Mouse (Mus musculus) megakaryocyte-erythroid progenitor cell, adult 5-6 weeks (primary cell): ENCODE data around the gene B4galnt4. TPM values are rescaled to one million over a fixed set of nuclear protein-coding genes. Genes with fewer than 3 reads are reported as not detected.

Source experiments
- ATAC-seq: replicated peaks from 2 replicates; pipeline ENCODE4 v1.8.0; 2016; ENCODE audit warnings: mild to moderate bottlenecking, inconsistent platforms; ENCODE audit not compliant: severe bottlenecking, poor library complexity, low FRiP score, low TSS enrichment
- total RNA-seq, 2 experiments: library from RNA; stranded (forward) in 1 of 2; stranded (reverse) in 1 of 2; fragments of 200-1000, 215-1000 nt in 1 of 2; fragments of >200 nt in 1 of 2; fragmentation: Nextera tagmentation in 1 of 2; gene quantifications; 2 replicates each; pipeline ENCODE4 v1.2.3; 2014 to 2017

B4galnt4 gene
- total RNA-seq, 2 experiments from 2014 or later = 0.70 TPM; not detected in 1

DNA sequence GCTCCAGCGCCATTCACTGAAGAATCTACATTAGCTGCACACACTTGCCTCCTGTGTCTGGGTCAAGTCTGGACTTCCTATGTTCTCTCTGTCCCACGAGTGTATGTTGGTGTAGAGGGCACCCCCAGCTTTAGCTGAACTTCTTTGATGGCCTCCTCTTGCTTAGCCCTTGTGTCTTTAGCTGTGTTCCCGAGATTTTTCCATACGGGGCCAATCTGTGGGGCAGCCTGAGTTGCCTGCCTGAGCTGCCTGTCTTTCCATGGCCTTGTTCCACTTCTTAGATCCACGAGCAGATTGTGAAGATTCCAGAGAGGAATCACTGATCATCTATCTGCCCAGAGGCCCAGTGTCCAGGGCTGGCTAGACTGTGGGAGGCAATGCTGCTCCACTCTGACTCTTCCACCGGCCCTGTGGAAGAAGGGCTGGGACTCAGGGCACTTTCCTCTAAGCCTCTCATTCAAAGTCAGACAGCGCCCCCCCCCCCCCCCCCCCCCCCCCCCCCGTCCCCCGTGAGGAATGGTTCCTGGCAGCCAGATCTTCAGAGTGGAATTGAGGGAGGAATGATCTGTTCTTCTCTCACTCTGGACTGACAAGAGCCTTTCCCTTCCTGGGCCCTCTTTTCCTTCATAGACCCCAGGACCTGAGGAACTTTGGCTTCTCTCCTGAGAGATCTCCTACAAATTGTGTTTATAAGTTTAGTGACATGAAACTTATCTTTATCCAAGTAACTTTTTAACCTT lies 19.9 kb upstream of the B4galnt4 start:
- no peak for ATAC-seq

DNA sequence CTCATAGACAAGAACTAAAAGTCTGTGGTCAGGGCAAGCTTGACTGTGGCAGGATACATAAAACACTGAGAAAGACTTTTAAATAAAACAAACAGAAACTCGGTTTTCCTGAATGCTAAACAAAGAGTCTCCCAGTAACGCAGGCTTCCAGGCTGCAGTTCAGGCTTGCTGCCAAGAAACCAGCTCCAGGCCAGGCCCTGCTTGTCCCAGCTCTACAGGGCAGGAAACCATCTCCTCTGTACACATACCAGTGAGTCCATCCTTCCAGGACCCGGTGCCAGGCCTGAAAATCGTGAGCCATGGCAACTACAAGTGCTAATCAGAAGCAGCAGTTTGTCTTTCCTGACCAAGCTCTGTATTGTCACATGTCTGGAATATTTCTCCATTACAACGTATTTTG lies 19.2 kb upstream of the B4galnt4 start:
- 0 out of 2 replicates have a peak, but pooled peaks have one; percentile 17 for ATAC-seq

DNA sequence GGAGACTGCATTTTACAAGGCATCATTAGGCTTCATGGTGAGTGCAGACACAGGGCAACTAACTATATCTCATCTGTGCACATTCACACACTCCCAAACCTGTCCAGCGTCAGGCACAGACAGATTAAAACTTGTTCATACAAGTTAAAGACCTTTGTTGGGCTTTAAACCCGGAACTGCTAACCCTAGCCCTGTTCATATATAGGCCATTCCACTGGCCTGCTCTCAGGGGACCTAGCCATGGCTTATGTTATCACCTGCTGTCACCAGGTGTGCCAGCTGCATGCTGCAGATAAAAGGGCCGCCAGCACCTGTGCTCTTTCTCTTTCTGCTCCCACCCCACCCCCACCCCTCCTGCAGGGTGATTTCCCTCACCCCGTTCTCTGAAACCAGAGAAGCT lies 18.4 kb upstream of the B4galnt4 start:
- peak; percentile 63 for ATAC-seq

DNA sequence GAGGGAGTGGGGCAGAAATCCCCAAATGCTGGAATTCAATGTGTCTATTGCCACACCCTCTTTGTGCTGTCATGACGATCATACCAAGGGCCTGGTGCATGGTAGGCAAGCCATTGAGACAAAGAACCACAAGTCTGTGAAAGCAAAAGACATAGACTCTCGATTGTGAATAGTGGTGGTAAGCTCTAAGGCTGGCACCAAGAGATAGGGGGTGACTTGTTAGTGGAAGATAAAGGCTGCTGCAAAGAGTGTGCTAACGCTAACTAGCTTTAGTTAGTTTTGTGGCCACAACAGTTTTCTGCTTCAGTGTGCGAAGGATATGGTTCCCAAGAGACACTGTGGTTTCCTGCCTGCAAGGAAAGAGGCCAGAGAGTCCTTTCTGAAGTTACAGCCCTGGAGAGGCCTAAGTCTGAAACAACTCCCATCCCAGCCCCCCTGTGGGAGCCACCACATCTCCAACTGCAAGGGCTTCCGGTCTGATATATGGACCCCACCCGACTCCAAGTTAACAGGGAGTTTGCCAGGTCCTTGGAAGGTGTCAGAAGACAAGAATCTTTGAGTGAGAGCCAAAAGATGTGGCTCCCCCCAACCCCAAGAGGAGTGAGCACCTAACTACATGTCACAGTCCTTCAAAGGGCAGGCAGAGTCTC lies 13.8 kb upstream of the B4galnt4 start:
- ATAC-seq = peak; percentile 88

DNA sequence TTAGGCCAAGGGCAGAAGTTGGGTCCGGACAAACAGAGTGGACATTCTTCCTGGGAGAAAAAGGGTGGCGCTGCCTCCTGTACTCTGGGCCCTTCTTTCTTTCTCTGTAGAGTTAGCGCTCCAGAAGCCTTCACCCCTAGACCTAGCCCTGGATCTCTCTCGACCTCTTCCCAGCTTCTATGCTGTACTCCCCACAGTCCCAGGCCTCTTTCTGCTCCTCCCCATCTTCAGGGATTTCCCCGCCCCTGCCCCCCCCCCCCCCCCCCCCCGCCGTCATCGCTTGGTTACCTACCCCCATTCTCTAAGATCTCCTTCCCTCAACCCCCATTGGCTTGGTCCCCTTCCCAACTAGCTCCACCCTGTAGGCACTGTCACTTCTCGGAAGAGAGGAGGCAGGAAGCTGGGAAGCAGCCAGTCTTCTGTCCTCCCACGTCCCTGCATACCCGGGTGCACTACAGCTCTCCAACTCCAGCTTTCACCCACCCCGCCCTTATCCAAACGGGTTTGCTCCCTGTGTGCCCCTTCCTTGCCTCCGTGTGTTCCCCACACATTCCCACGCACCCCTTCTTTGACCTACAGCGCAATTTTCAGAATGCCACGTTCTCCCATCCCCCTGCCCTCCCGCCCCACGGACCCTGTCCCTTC lies 13.2 kb upstream of the B4galnt4 start:
- no peak for ATAC-seq

DNA sequence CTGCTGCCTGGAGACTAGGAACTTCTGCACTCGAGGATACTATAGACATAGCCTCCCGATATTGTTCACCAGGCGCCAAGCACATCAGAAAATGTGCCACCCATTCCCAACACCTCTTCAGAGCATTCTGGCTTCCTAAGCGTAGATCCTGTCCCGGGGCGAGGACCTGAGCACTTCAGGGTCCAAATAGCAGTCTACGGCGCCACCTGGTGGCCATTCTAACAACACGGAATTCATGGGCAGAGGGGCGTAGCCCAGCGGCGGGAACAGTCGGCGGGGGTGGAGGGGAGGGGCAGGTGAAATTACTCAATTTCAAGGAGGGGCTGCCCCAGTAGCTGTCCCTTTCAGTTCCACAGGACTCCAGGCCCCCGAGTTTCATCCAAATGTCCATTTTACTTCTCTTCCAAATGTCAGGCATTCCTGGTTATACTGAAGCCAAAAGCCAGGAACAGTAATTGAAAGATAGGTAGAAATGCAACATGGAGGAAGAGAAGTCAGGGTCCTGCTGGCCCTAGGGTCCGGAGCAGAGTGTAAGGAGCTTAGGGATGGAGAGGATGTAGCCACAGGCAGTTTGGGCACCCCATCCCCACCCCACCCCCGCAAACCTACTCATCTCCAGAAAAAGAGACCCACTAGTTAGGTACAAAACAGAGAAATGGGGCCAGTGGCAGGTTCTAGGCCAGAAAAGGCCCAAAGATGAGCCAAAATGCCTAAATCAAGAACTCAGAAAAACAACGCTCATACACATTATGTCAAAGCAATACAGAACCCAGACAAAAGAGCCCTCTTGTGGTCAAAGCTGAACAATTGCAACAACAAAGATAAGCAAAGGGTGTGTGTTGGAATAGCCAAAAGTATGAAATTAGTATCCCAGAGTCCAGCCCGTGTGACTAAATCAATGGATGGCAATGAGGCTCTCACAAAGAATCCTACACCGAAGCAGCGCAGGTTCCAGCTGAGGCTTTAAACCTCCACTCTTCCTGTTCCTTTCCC lies 12.4 kb upstream of the B4galnt4 start:
- ATAC-seq = peak; percentile 51

DNA sequence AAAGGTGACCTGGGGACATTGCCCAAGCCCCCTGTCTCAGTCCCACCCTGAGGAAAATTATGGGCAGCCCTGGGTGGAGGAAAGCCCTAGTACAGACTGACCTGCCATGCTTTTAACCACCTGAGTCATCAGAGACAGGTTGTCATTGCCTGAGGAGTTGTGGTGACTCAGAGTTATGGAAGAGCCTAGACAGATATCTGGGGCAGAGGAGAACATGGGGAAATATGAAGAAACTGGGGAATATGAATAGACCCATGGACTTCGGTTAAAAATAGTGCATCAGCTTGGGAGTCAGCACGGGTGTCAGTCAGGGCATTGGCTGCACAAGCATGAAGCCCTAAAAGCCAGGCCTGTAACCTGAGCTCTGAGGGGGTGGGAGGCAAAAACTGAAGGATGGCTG lies 11.6 kb upstream of the B4galnt4 start:
- ATAC-seq = no peak

DNA sequence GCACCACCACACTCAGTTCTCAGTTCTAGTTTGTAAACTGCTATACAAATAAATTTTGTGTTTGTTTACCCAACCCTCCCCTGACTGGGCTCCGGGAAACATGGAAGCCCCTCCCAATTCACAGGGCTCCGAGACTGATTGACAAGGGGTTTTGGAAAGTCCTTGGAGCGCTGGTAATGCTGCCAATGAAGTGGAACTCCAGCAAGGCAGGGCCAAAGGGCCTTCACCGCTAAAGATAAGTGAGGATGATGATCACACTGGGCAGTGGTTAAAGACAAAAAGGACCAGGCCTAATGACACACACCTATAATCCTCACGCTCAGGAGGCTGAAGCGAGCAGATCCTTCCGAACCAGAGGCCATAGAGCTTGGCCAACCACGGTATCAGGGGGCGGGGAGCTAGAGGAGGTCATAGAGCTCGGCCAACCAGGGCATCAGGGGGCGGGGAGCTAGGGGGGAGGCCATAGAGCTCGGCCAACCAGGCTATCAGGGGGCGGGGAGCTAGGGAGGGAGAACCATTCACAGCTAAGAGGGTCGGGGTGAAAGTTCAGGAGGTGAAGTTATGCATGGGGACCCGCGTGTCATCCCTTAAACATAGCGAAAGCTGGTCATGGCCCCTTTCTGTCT lies 9.7 kb upstream of the B4galnt4 start:
- no peak for ATAC-seq

DNA sequence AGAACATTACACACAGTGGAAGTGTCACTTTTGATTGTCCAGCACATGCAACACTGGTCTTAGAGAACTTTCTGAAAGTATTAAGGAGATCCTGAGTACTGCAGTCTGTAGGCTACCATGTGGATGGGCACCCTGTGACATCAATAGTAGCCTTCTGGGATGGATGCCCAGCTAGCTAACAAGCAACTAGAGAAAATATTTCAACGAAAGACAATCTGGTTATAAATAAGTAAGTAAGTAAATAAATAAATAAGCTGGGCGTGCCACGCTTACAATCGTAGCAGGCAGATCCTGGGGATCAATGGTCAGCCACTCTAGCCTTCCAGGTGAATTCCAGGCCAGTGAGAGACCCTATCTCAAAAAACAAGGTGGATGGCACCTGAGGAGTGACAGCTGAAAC lies 8.9 kb upstream of the B4galnt4 start:
- no peak for ATAC-seq

DNA sequence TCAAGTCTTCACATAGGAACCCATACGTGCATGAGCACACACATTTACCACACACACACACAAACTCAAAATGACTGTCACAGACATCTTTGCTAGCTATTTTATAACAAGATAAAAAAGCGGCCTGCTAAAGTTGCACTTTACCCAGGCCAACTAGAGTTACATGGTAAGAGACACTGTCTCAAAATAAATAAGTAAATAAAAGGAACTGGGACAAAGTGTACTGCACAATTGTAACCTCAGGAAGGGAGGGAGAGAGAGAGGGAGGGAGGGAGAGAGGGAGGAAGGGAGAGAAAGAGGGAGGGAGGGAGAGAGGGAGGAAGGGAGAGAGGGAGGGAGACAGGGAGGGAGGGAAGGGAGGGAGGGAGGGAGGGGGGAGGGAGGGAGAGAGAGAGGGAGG lies 8.5 kb upstream of the B4galnt4 start:
- ATAC-seq = no peak

DNA sequence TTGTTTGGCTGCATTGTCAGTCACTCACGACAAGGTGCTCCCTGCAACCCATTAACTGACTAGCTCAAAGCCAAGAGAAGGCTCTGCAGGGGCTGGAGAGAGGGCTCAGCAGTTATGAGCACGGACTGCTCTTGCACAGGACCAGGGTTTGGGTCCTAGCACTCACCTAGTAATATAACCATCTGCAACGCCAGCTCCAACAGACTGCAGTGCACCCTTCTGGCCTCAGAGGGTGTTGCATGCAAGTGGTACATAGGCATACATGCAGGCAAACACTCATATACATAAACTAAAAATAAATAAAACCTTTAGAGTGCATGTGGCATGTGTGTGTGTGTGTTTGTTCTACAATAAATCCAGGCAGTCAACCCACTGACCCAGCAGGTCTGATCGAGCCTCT lies 5.1 kb upstream of the B4galnt4 start:
- no peak for ATAC-seq

DNA sequence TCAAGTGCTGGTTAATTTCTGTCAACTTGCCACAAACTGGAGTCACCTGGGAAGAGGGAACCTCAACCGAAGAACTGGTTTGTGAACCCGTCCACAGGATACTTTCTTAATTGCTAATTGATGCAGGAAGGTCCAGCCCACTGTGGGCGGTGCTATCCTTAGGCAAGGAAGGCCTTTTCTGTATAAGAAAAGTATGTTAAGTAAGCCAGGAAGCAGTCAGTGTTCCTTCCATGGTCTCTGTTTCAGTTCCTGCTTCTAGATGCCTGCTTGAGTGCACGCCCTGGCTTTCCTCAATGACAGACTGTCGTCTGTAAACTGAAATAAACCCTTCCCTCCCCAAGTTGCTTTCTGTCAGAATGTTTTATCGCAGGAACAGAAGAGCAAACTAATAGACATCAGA lies 3.9 kb upstream of the B4galnt4 start:
- ATAC-seq = no peak

DNA sequence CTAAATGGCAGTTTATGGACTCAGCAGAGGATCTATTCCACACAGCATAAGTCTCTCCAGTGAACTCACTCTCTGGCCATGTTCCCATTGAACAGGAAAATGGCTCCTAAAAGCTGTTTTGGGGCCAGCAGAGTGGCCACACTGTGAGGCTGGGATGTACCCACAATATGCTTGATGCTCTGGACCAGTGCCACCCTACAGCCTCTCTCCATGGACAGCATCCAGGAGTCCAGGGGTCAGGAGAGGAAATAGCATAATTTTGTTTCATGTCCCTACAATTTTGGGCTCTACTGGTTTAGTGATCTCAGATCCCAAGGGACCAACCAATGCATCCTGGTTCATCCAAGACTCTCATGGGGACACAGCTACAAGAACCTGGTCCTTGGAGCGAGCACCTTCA lies 3.4 kb upstream of the B4galnt4 start:
- no peak for ATAC-seq

DNA sequence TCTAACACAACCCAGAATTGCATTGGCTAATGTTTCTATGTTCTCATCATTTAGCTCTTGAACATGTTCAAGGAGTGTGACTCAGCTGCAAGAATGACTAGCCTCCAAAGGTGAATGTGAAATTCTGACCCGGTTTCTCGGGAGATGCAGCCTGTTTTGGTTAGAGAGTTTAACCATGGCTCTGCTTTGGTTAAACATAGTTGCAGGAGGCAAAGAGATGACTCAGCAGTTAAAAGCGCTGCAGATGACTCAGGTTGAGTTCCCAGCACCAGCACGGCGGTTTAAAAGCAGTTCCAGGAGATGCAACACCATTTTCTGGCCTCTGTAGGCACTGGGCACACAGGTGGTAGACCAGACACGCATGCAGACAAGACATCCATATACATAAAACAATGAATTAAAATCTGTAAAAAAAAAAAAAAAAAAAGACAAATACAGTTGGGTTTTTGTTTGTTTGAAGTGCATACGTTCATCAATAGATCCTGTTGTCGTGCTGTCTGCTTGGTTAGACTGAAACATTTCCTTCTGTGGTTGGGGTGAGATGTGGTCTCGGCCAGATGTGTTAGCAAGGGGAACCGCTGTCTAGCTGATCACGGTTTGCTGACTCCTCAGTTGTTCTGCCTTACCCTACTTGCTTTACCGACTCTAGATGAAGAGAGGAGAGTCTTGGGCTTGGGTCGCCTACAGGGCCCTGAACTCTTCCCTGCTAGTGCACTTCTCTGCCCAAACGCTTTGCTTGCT lies 2.1 kb upstream of the B4galnt4 start:
- ATAC-seq = no peak

DNA sequence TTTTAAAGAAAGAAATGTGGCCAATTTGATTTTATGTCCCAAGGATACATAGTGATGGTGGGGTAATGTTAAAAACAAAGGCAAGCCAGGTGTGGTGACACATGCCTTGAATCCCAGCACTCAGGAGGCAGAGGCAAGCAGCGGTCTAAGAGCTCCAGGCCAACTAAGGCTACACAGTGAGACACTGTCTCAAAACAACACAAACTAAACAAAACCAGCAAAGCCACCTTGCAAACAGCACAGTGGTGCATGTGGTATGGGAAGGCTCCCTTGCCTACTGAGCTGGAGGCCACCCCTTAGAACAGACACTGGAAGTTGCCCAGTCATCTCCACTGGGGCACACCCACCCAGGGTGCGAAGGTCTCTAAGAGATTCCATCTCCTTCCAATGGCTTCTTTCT lies 975 bp upstream of the B4galnt4 start:
- 0 out of 2 replicates have a peak, but pooled peaks have one; percentile 29 for ATAC-seq

DNA sequence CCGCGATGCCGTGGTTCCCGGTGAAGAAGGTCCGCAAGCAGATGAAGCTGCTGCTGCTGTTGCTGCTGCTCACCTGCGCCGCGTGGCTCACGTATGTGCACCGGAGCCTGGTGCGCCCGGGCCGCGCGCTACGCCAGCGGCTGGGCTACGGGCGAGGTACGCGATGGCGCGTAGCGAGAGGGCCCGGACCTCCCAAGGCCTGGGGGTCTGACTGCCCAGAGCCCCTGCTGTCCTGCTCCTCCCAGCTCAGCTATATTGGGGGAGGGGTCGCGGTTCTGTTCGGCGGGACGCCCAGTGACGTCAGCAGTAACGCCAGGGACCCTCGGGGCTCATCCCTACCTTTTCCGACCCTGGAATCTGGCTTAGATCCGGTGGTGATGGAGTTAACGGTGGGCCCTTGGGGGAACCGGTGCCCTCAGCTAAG lies 377 bp downstream of the B4galnt4 start:
- no peak for ATAC-seq

DNA sequence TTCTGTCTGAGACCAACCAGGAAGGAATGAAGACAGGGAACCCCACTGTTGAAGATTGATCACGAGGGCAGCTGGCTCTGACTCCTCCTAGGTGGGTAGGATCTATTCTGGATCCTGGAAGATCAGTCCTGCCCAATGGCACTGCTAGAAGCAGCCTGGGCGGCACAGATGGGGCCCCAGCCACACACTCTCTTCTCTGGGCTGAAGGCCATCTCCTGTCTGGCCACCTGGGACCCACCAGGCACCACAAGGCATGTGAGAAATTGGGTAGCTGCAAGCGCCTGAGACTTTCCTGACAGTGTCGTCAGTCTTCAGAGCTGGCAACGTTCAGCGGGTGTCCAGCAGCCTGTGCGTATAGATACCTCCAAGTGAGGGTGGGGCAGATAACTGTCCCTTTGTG lies 1.6 kb downstream of the B4galnt4 start:
- ATAC-seq = 0 out of 2 replicates have a peak, but pooled peaks have one; percentile 9

DNA sequence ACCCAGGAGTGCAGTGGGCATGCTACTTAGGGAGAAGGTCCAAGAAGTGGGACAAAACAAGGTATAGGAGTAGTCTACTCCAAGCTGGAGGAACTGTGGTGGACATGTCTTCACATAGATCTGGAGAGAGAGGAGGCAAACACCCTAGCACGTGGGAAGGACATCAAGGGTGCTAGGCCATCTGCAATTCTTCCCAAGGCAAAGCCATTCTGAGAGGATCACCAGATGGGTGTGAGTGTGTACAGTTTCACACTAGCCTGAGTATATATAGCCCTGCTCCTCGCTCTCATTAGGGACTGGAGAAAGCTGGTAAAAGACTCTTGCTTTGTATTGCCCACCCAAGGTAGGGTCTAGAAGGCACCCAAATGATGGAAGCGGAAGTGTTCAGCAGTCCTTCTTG lies 2.4 kb downstream of the B4galnt4 start:
- no peak for ATAC-seq
